Mouse (Mus musculus): ENCODE measurements around the gene Prcc.

- TF ChIP-seq CTCF (IDR thresholded peaks at IDR 0.05; ENCODE audit: low read depth) (no peak), EP300 (IDR thresholded peaks at IDR 0.05; ENCODE audit: low read depth) (no peak)
Measured at GRCm38 (mm10) chr3:87913891-87914290, 28.5 kb upstream of the Prcc start.

All from heart, postnatal 0 days (tissue).